Mouse (Mus musculus) forebrain, embryonic 11.5 days (tissue): ENCODE measurements around the gene Gm26938. TPM values are rescaled to one million over a fixed set of nuclear protein-coding genes. Genes with fewer than 3 reads are reported as not detected.

Experiments used
- ATAC-seq: fragments of 200-750 bp; cut with Nextera tagmentation; replicated peaks from 2 replicates; pipeline ENCODE4 v1.8.0; 2017; ENCODE audit warnings: moderate TSS enrichment; ENCODE audit not compliant: low FRiP score
- DNase-seq: peaks from one replicate; pipeline ENCODE4 v3.0.0-alpha.2; 2017; ENCODE audit warnings: low spot score
- H3K27ac ChIP-seq: fragments of 300-500 bp; sonication (generic); 2 replicates; pipeline ENCODE4 v1.5.1; 2014; ENCODE audit warnings: low read depth, low read length
- H3K27me3 ChIP-seq: fragments of 300-500 bp; sonication (generic); 2 replicates; pipeline ENCODE4 v1.6.1; 2014; ENCODE audit warnings: mild to moderate bottlenecking, low read length, mixed read lengths; ENCODE audit not compliant: control insufficient read depth, insufficient read depth
- H3K36me3 ChIP-seq: fragments of 300-500 bp; sonication (generic); 2 replicates; pipeline ENCODE4 v1.6.1; 2014; ENCODE audit warnings: mild to moderate bottlenecking, low read length, moderate library complexity, mixed read lengths; ENCODE audit not compliant: control insufficient read depth, insufficient read depth
- H3K4me1 ChIP-seq: fragments of 300-500 bp; sonication (generic); replicated peaks from 2 replicates; pipeline ENCODE4 v1.6.1; 2014; ENCODE audit warnings: low read length, mixed read lengths; ENCODE audit not compliant: control insufficient read depth, insufficient read depth
- H3K4me2 ChIP-seq: fragments of 300-500 bp; sonication (generic); 2 replicates; pipeline ENCODE4 v1.6.1; 2014; ENCODE audit warnings: low read depth, mild to moderate bottlenecking, low read length, moderate library complexity, mixed read lengths; ENCODE audit not compliant: severe bottlenecking
- H3K4me3 ChIP-seq: fragments of 300-500 bp; sonication (generic); 2 replicates; pipeline ENCODE4 v1.5.1; 2014; ENCODE audit warnings: low read depth, low read length
- H3K9ac ChIP-seq: fragments of 300-500 bp; sonication (generic); 2 replicates; pipeline ENCODE4 v1.6.1; 2014; ENCODE audit warnings: low read length
- H3K9me3 ChIP-seq: fragments of 300-500 bp; sonication (generic); 2 replicates; pipeline ENCODE4 v1.6.1; 2016; ENCODE audit warnings: low read length, mixed read lengths; ENCODE audit not compliant: control insufficient read depth
- WGBS: fragments of 180-500 bp; shearing (Covaris S2); extraction: QIAGEN DNeasy Blood & Tissue Kit; methylation state at CpG from one replicate; pipeline ENCODE4 v1.1.7; 2014; 5-methylcytosine and 5-hydroxymethylcytosine counted together
- microRNA-seq: library from miRNA; unstranded; fragments of <30 nt; microRNA quantifications from one replicate; pipeline ENCODE4, GENCODE M21; 2016; ENCODE audit not compliant: insufficient number of aligned reads
- polyA plus RNA-seq: library from polyadenylated mRNA; unstranded; fragments of >200 nt; fragmentation: Nextera tagmentation; extraction: Ambion mirVana; gene quantifications from 2 replicates; pipeline ENCODE4 v1.2.1, GENCODE M21; 2014

Gm26938 gene
- polyA plus RNA-seq, 1 experiment from 2014 or later = 0.27 TPM

- 81% methylated on average over 5 of the region's 5 CpGs for WGBS
- no peak overlapping the region for H3K9ac ChIP-seq
Measured at GRCm38 (mm10) chr5:139776966-139777365, 49.2 kb downstream of the Gm26938 start.

DNA sequence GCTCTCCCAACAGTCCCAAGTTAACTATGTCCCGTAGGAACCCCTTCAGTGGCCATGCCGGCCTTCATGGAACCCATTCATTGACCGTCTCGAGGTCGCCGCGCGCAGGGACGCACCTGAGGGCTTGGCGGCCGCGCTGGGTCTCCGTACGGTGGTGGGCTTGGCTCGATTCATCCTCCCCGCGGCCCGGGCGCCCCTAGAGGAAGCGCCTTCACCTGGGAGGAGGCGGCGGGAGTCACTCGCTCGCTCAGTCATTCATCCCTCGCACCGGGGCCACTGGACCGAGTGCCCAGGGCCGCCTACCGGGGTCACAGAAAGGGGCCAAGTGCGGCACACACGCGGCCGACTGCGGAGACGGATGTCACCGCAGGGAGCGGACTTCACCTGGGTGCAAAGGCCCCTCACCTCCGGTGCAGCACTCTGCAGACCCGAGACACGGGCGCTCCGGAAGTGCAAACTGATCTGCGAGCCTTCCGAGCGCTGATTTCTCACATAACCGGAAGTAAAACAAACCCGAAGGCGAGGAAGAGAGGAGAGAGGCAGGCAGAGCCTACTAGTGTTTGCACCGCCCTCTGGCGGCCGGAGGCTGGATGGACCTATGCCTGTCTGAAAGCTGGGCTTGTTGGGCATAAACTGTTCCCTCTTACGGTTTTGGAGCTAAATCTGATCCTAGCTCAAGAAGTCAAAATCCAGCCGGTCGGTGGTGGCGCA, 50.8 kb downstream of the Gm26938 start, which contains the start of gene Ints1:
TSS of gene Ints1 (minus strand) at position 459 of the 711 bp plus-strand sequence.
- ATAC-seq (peak; percentile 91), DNase-seq (peak; percentile 96)
- peak within 1 kb of the TSS; percentile 98 for H3K4me3 ChIP-seq
- H3K4me2 ChIP-seq = peak within 1 kb of the TSS; percentile 94
- H3K36me3 ChIP-seq = no peaks in the 10 kb centered on the region; the same call in none of the 2 replicates
- no peaks in the 10 kb centered on the region for H3K27me3 ChIP-seq
- H3K9me3 ChIP-seq = no peaks in the 10 kb centered on the region
- peak within 1 kb of the TSS; percentile 70 for H3K9ac ChIP-seq
- H3K27ac ChIP-seq = no peak within 1 kb of the TSS
- WGBS = under 1% methylated on average over 51 of the region's 55 CpGs
- peaks cover 2% of the 10 kb centered on the region; the same call in 1 of the 2 replicates for H3K4me1 ChIP-seq

More at GRCm38 (mm10) chr5:139776966-139777365, 49.2 kb downstream of the Gm26938 start:
- Histone ChIP-seq H3K36me3 (no peaks in the 10 kb centered on the region; the same call in 1 of the 2 replicates), H3K27ac (no peak overlapping the region), H3K4me3 (no peak overlapping the region), H3K9me3 (no peaks in the 10 kb centered on the region), H3K27me3 (no peaks in the 10 kb centered on the region), H3K4me1 (peaks cover 2% of the 10 kb centered on the region; the same call in 1 of the 2 replicates), H3K4me2 (no peak overlapping the region)
- ATAC-seq (no peak), DNase-seq (no peak)

- Histone ChIP-seq H3K9ac (no peak overlapping the region), H3K4me2 (no peak overlapping the region), H3K36me3 (peaks cover 3% of the 10 kb centered on the region), H3K4me1 (no peaks in the 10 kb centered on the region), H3K27me3 (no peaks in the 10 kb centered on the region), H3K27ac (no peak overlapping the region), H3K9me3 (no peaks in the 10 kb centered on the region), H3K4me3 (no peak overlapping the region)
- WGBS = 98% methylated on average over 8 of the region's 8 CpGs
- no peak for DNase-seq
- ATAC-seq = no peak
Measured at GRCm38 (mm10) chr5:139768216-139768615, 58.0 kb downstream of the Gm26938 start.

DNA sequence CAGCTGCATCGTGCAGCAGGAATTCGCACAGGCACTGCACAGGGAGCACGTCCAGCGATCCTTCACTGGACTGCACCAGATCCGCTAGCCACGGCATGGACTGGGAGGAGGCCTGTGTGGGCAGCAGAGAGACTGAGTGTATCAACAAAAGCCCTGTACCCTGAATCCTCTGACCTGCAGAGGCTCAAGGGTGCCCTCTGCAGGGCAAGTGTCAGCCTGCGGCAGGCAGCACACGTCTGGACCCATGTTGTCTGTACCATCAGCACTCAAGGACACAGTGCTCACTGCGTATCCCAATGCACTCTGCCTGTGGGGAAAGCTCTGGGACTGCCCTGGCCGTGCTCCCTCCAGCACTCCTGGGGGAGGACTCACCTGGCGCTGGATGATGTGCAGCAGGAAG, 61.9 kb downstream of the Gm26938 start:
- H3K9me3 ChIP-seq = no peaks in the 10 kb centered on the region
- no peak overlapping the region for H3K4me2 ChIP-seq
- H3K27ac ChIP-seq = no peak overlapping the region
- H3K27me3 ChIP-seq = no peaks in the 10 kb centered on the region
- DNase-seq = peak; percentile 72
- WGBS = 74% methylated on average over 11 of the region's 11 CpGs
- no peak overlapping the region for H3K4me3 ChIP-seq
- ATAC-seq = no peak
- no peak overlapping the region for H3K9ac ChIP-seq
- no peaks in the 10 kb centered on the region for H3K4me1 ChIP-seq
- peaks cover 15% of the 10 kb centered on the region for H3K36me3 ChIP-seq

- Histone ChIP-seq H3K27me3 (no peaks in the 10 kb centered on the region), H3K27ac (no peak overlapping the region), H3K4me3 (no peak overlapping the region), H3K4me2 (no peak overlapping the region), H3K4me1 (no peaks in the 10 kb centered on the region), H3K9me3 (no peaks in the 10 kb centered on the region), H3K36me3 (peaks cover 14% of the 10 kb centered on the region), H3K9ac (no peak overlapping the region)
- no peak for DNase-seq
- WGBS = 91% methylated on average over 16 of the region's 16 CpGs
- ATAC-seq = no peak
Measured at GRCm38 (mm10) chr5:139758096-139758495, 68.1 kb downstream of the Gm26938 start.

Small RNA genes within 50 kb of the gene (microRNA-seq; reads per million reads assigned to microRNA genes)
- gene Mir7037 = not detected

Other genes starting within 250 kb of the Gm26938 start
- 5.4 and 6.7 TPM in 2 replicates for gene Micall2, start 90.1 kb downstream of the Gm26938 start, polyA plus RNA-seq
- 40.5 and 42.0 TPM in 2 replicates for gene Ints1, start 50.7 kb downstream of the Gm26938 start, polyA plus RNA-seq
- 7.5 and 8.3 TPM in 2 replicates for gene Mafk, start 34.9 kb downstream of the Gm26938 start, polyA plus RNA-seq
- gene Tmem184a, start 6.5 kb downstream of the Gm26938 start, polyA plus RNA-seq = 1.1 TPM in 2 replicates
- 75.4 and 76.3 TPM in 2 replicates for gene Psmg3, start 478 bp upstream of the Gm26938 start, polyA plus RNA-seq
- gene Elfn1, start 81.5 kb upstream of the Gm26938 start, polyA plus RNA-seq = 0.52 and 0.93 TPM in 2 replicates